Mouse (Mus musculus) neural tube, embryonic 13.5 days (tissue): ENCODE measurements at regions not wholly inside any gene's neighbourhood (a gene's known extent, or its start where the extent isn't known, plus 50 kb on each side); places are given as distances from the start of the nearest gene placed in this dataset.

Experiments
- ATAC-seq: fragments of 200-750 bp; cut with Nextera tagmentation; 2 replicates; pipeline ENCODE4 v1.8.0; 2017; ENCODE audit warnings: low read depth, mild to moderate bottlenecking, moderate TSS enrichment, moderate library complexity
- H3K27ac ChIP-seq: fragments of 300-500 bp; sonication (generic); replicated peaks from 2 replicates; pipeline ENCODE4 v1.5.1; 2015; ENCODE audit warnings: moderate library complexity, mild to moderate bottlenecking, inconsistent platforms
- H3K27me3 ChIP-seq: fragments of 300-500 bp; sonication (generic); 2 replicates; pipeline ENCODE4 v1.6.1; 2015; ENCODE audit warnings: mild to moderate bottlenecking, inconsistent platforms
- H3K36me3 ChIP-seq: fragments of 300-500 bp; sonication (generic); 2 replicates; pipeline ENCODE4 v1.6.1; 2015; ENCODE audit warnings: mild to moderate bottlenecking, inconsistent platforms
- H3K4me1 ChIP-seq: fragments of 300-500 bp; sonication (generic); replicated peaks from 2 replicates; pipeline ENCODE4 v1.6.1; 2015; ENCODE audit warnings: inconsistent platforms
- H3K4me2 ChIP-seq: fragments of 300-500 bp; sonication (generic); 2 replicates; pipeline ENCODE4 v1.6.1; 2015; ENCODE audit warnings: inconsistent platforms, mild to moderate bottlenecking, moderate library complexity
- H3K4me3 ChIP-seq: fragments of 300-500 bp; sonication (generic); 2 replicates; pipeline ENCODE4 v1.5.1; 2015; ENCODE audit warnings: mild to moderate bottlenecking, inconsistent platforms
- H3K9ac ChIP-seq: fragments of 300-500 bp; sonication (generic); 2 replicates; pipeline ENCODE4 v1.6.1; 2015; ENCODE audit warnings: moderate library complexity, mild to moderate bottlenecking, inconsistent platforms
- H3K9me3 ChIP-seq: fragments of 300-500 bp; sonication (generic); 2 replicates; pipeline ENCODE4 v1.6.1; 2016; ENCODE audit warnings: inconsistent platforms
- WGBS: fragments of 180-500 bp; shearing (Covaris S2); methylation state at CpG from one replicate; pipeline ENCODE4 v1.1.7; 2015; 5-methylcytosine and 5-hydroxymethylcytosine counted together

DNA sequence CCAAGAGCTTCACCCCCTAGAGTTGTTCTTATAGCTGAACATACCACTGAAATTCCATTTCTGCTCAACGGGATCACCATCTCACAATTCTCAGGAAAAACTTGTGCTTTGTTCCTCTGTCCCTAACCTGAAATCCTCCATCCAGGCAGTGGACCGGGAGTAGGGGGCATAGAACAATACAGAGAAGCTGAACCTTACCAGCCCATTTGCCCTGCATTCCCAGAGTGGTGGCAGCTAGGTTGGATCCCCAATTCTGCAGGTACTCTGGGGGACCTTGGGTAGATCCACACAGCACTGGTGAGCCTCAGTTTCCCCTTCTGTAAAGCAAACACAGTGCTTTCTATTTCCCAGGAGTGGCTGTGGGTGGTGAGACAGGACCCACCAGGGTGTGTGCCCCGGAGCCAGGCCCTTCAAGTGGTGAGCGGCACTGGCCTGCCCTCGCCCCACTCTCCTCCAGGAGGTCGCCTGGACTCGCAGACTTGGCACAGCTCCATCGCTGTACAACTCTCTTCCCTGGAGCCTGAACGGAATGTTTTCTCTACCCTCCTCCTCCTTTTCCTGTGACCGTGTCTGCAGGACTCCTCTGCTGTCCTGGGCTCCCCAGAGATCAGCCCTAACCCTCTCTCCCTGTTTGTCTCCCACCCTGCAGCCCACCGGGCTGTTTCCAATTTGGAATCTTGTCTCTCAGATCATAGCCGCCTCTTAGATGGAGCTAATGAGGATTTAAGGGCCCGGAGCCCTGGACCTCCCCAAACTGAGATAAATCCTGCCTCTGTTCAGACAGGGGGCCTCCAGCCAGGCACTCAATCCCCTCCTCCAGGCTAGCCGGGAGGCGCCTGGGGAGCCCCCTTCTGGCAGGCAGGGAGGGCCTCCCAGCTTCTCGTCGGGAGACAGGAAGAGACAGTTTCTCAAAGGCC is 52.3 kb upstream of the Cux1 start:
- H3K9me3 ChIP-seq = no peaks in the 10 kb centered on the region
- H3K27ac ChIP-seq = no peak overlapping the region
- peaks cover 20% of the 10 kb centered on the region for H3K4me1 ChIP-seq
- peak; percentile 51; the same call in 1 of the 2 replicates for ATAC-seq
- H3K4me3 ChIP-seq = no peak overlapping the region
- 15% methylated on average over 17 of the region's 17 CpGs for WGBS
- 0 out of 2 replicates have a peak overlapping the region, but pooled peaks have one; percentile 13 for H3K9ac ChIP-seq
- H3K36me3 ChIP-seq = no peaks in the 10 kb centered on the region
- H3K27me3 ChIP-seq = peaks cover 57% of the 10 kb centered on the region
- peak overlapping the region; percentile 36 for H3K4me2 ChIP-seq

DNA sequence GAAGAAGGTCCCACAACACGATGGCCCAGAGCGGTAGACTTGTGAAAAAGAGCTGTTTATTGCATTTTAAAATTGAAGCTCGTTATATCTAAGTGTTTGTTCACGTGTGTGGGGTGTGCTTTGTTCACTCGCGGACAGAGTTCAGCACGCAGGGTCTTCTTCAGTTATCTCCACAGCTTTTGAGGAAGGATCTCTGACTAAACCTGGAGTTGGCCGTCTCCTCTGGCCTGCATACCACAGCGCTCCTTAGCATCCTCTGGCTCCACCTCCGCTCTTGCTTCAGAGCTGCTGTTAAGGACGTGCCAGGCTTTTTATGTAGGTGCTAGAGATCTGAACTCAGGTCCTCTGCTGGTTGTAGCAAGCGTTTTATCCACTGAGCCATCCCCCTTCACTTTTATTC is 52.9 kb upstream of the Cux1 start:
- Histone ChIP-seq H3K9ac (no peak overlapping the region), H3K4me2 (peak overlapping the region; percentile 36), H3K9me3 (no peaks in the 10 kb centered on the region), H3K4me1 (peaks cover 20% of the 10 kb centered on the region), H3K4me3 (no peak overlapping the region), H3K36me3 (no peaks in the 10 kb centered on the region), H3K27me3 (peaks cover 64% of the 10 kb centered on the region), H3K27ac (no peak overlapping the region)
- ATAC-seq = no peak
- 28% methylated on average over 12 of the region's 12 CpGs for WGBS

DNA sequence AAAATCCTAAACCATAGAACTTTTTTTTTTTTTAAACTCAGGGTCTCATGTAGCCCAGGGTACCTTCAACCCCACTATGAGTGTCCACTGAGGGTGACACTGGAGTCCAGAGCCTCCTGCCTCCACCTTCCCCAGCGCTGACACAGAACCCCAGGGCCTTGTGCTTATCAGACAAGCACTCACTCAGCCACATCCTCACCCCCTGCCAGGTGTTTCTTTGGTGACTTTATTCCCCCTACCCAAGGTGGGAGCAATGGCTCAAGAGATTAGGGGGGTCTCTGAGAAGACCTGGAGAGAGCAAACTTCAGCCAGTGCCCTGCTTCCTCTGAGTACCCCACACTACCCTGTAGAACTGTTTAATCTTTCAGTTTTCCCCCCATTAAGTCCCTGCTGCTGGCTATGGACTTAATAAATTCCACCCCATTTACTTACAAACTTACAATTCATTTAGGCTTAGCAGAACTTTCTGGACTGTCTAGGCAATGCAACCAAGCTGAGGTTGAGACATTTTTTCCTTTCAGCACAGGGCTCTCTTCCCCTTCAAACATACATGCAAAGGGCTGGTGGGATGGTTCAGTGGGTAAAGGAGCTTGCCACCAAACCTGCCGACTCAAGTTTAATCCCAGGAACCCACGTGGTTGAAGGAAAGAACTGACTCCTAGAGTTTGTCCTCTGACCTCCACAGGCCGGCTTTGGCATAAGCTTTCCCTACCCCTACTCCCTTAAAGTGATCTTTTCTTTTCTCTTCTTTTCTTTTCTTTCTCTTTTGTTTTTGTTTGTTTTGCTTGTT is 54.2 kb upstream of the Cux1 start:
- Histone ChIP-seq H3K9me3 (no peaks in the 10 kb centered on the region), H3K9ac (no peak overlapping the region), H3K4me3 (no peak overlapping the region), H3K4me1 (peaks cover 20% of the 10 kb centered on the region), H3K36me3 (no peaks in the 10 kb centered on the region), H3K27ac (no peak overlapping the region), H3K4me2 (no peak overlapping the region), H3K27me3 (peaks cover 66% of the 10 kb centered on the region)
- WGBS = 40% methylated on average over 4 of the region's 4 CpGs
- ATAC-seq = no peak

DNA sequence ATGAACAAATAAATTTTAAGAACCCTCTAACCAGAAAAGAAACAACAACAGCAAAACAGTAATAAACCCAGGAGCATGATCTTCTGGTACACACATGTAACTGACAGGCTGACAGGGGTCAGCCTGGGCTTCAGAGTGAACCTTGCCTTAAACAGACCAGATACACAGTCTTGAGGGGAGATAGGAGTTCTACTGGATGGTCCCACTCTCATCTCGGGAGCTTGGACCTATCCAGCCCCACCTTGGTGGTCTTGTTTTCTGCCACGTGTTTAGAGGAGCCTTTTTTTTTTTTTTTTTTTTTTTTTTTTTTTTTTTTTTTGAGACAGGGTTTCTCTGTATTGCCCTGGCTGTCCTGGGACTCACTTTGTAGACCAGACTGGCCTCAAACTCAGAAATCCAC is 54.9 kb upstream of the Cux1 start:
- Histone ChIP-seq H3K9ac (no peak overlapping the region), H3K4me3 (no peak overlapping the region), H3K9me3 (no peaks in the 10 kb centered on the region), H3K4me1 (peaks cover 20% of the 10 kb centered on the region), H3K4me2 (no peak overlapping the region), H3K27ac (no peak overlapping the region), H3K27me3 (peaks cover 66% of the 10 kb centered on the region), H3K36me3 (no peaks in the 10 kb centered on the region)
- 33% methylated on average over 2 of the region's 2 CpGs for WGBS
- no peak for ATAC-seq

DNA sequence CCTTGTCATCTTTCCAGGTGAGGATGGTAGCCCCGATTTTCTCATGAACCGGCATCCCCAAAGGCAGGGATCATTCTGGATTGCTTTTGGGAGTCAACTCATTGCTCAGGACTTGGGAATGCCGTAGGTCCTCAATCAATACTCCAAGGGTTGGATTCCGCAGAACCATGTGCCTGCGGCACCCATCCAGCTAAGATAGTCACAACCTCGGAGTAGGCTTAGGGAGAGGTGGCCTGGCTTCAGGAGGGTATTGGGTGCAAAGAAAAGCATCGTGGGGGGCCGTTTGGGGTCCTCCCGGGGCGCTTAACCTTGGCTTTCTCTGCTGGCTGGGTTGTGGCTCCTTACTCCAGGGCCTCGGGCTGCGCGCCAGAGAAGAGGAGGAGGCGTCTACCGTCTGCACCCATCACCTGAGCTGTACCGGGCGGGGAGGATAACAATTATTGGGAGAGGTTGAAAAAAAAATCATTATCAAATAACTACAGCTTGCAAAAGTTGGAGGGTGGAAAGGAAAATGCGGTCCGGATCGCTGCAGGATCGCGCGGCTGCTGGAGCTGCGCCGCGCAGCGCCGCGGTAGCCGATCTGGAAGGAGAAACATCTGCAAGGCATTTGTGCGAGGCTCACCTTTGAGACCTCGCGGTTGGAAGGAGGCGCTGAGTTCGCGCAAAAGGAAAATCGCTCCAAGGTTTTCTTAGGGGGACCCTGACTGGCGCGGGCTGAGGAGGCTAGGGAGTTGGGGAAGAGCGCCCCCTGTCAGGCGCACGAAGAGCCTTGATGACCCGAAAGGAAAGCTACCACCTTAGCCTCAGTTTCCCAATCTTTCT is 55.6 kb upstream of the Cux1 start:
- peaks cover 20% of the 10 kb centered on the region for H3K4me1 ChIP-seq
- H3K27me3 ChIP-seq = peaks cover 59% of the 10 kb centered on the region
- H3K9ac ChIP-seq = peak overlapping the region; percentile 54
- WGBS = 4% methylated on average over 43 of the region's 43 CpGs
- peak; percentile 37; the same call in 1 of the 2 replicates for ATAC-seq
- no peak overlapping the region for H3K27ac ChIP-seq
- H3K4me3 ChIP-seq = peak overlapping the region; percentile 41
- H3K9me3 ChIP-seq = no peaks in the 10 kb centered on the region
- H3K36me3 ChIP-seq = no peaks in the 10 kb centered on the region
- peak overlapping the region; percentile 69 for H3K4me2 ChIP-seq

DNA sequence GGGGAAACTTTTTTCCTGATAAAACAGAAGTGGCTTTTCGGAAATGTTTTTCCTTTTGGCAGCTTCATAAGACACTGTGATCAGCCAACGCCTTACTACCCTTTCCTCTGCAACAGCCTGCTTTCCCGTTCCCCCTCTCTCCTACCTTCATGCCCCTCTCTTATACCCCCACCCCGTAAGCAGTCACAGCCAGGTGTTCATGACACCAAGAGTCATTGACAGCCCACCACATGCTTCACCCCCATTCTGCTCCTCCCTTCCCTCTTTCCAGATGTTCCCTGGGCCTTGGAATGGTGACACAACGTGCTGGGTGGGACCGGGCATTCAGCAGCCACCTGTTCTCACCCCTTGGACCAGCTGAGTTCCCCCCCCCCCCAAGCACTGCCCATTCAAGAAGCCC is 56.5 kb upstream of the Cux1 start:
- no peak overlapping the region for H3K27ac ChIP-seq
- H3K27me3 ChIP-seq = peaks cover 55% of the 10 kb centered on the region
- H3K36me3 ChIP-seq = no peaks in the 10 kb centered on the region
- H3K4me2 ChIP-seq = no peak overlapping the region
- H3K9me3 ChIP-seq = no peaks in the 10 kb centered on the region
- peaks cover 20% of the 10 kb centered on the region for H3K4me1 ChIP-seq
- WGBS = 74% methylated on average over 6 of the region's 6 CpGs
- no peak overlapping the region for H3K4me3 ChIP-seq
- no peak for ATAC-seq
- H3K9ac ChIP-seq = no peak overlapping the region

DNA sequence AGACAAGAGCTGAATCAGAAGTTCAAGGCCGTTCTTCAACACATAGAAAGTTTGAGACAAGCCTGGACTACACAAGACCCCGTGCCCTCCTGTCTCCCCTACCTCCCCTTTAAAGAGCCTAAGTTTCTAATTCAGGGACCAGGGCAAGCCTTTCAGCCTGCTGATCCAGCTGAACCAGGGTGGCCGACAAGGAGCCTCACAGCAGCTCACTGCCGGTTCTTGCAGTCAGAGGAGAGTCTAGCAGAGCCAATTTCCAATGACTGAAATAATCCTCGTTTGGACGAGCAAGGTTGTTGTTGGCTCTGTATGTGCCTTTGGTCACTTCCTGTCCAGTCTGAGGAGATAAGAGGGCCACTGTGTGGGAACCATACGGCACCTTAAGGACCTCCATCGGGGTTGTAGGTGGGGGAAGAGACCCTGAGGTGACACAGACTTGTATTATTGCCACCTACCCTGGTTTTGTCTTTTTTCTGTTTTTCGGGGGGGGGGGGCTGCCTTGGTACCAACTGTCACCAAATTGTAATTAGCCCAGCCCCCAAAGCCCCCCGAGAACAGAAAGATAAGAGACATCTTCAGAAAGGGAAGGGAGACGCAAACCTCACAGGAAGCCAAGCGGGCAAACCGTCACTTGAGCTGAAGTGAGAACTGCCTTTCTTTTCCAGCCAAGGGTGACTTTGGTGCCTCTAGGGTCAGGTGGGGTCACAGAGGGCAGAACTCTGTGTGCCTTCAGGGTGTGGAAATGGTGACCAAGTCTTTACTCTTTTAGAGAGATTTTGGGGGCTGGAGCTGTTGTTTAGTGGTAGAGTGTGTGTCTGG is 58.1 kb upstream of the Cux1 start:
- H3K4me2 ChIP-seq = no peak overlapping the region
- no peak overlapping the region for H3K27ac ChIP-seq
- no peak overlapping the region for H3K4me3 ChIP-seq
- H3K9ac ChIP-seq = no peak overlapping the region
- peaks cover 7% of the 10 kb centered on the region for H3K4me1 ChIP-seq
- 67% methylated on average over 13 of the region's 13 CpGs for WGBS
- no peak for ATAC-seq
- H3K9me3 ChIP-seq = no peaks in the 10 kb centered on the region
- H3K27me3 ChIP-seq = peaks cover 45% of the 10 kb centered on the region
- no peaks in the 10 kb centered on the region for H3K36me3 ChIP-seq

DNA sequence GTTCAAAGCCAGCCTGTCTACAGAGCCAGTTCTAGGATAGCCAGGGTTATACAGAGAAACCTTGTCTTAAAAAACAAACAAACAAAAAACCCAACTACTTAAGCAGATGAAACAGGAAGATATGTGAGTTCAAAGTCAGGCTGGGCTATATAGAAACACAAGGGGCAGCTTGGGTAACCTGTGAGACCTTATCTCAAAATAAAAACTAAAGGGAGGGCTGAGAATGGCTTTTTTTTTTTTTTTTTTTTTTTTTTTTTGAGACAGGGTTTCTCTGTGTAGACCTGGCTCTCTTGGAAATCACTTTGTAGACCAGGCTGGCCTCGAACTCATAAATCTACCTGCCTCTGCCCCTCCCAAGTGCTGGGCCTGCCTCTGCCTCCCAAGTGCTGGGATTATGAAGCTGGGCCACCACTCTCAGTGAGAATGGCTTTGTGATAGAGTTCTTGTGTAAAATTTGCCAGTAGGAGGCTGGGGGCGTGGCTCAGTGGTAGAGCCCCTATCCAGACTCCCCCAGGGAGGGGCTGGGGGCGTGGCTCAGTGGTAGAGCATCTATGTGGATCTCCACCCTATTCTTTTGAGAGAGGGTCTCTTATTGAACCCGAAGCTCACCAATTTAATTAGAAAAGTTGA is 59.0 kb upstream of the Cux1 start:
- H3K9me3 ChIP-seq = no peaks in the 10 kb centered on the region
- no peak overlapping the region for H3K27ac ChIP-seq
- no peaks in the 10 kb centered on the region for H3K36me3 ChIP-seq
- H3K4me2 ChIP-seq = no peak overlapping the region
- H3K4me1 ChIP-seq = peaks cover 6% of the 10 kb centered on the region
- no peak overlapping the region for H3K9ac ChIP-seq
- 52% methylated on average over 4 of the region's 4 CpGs for WGBS
- no peak for ATAC-seq
- no peak overlapping the region for H3K4me3 ChIP-seq
- H3K27me3 ChIP-seq = peaks cover 36% of the 10 kb centered on the region

DNA sequence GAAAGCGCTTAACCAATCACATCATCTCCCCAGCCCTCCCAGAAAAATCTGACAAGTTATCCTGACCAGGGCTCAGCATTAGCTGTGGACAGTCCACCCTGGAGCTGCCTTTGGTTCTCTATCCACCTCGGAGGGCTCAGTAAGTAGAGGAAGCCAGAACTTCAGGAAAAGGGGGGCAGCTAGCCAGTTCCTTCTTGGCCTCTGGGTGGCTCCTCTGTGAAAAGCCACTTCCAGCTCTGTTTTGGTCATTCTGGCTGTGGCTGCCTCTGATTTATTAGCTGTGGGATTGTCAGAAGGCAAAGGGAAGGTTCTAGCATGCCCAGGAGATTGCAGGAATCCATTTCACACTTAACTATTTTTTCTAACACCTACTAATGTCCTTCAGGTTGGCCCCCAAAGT is 59.6 kb upstream of the Cux1 start:
- Histone ChIP-seq H3K4me1 (peaks cover 6% of the 10 kb centered on the region), H3K9me3 (no peaks in the 10 kb centered on the region), H3K27me3 (peaks cover 30% of the 10 kb centered on the region), H3K36me3 (no peaks in the 10 kb centered on the region), H3K4me3 (no peak overlapping the region), H3K27ac (no peak overlapping the region), H3K9ac (no peak overlapping the region), H3K4me2 (no peak overlapping the region)
- 75% methylated on average over 2 of the region's 2 CpGs for WGBS
- ATAC-seq = no peak

DNA sequence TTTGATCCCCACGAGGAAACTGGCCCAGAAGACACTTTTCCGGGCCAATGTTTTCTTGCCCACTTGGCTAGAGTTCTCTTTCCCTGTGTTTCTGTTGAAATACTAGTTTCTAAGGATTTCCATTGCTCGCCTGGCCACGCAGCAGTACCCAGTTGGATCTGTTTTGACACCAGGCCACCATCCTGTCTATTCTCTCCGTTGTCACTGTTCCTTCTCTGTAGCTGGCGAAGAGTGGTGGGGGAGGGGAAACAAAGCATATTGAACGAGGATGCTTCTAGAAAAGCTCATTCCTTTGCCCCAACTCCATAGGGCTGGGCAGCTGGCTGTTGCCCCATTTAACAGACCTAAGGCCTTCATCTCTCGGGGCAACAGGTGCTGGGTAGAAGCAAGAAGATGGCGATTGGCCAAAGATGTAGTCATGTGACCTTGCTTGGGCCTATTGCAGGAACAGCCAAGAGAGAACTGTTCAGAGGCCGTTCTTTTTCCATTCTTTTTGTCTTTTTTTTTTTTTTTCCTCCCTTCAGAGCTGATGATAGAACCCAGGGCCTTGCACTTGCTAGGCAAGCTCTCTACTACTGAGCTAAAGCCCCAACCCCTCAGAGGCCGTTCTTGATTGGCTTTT is 60.5 kb upstream of the Cux1 start:
- no peaks in the 10 kb centered on the region for H3K36me3 ChIP-seq
- no peak overlapping the region for H3K4me3 ChIP-seq
- WGBS = 76% methylated on average over 11 of the region's 11 CpGs
- H3K27ac ChIP-seq = no peak overlapping the region
- no peak overlapping the region for H3K9ac ChIP-seq
- H3K9me3 ChIP-seq = no peaks in the 10 kb centered on the region
- no peak overlapping the region for H3K4me2 ChIP-seq
- no peak for ATAC-seq
- peaks cover 21% of the 10 kb centered on the region for H3K27me3 ChIP-seq
- H3K4me1 ChIP-seq = peaks cover 4% of the 10 kb centered on the region
